Mouse (Mus musculus) C2C12 (cell line): ENCODE measurements around the gene Eif1b.
"Not testable (repeated sequence)": the region's sequence is repeated elsewhere in the genome, so short reads cannot be mapped to it uniquely, and the experiment has no call there.

Source experiments
- CEBPB ChIP-seq: IDR thresholded peaks from one replicate; pipeline ENCODE4 v1.6.1; 2011; ENCODE audit warnings: low read depth, mild to moderate bottlenecking, control low read depth, moderate library complexity
- CTCF ChIP-seq: IDR thresholded peaks from one replicate; pipeline ENCODE4 v1.5.1; 2011; ENCODE audit not compliant: control insufficient read depth, insufficient read depth, insufficient read length
- MAX ChIP-seq: IDR thresholded peaks from one replicate; pipeline ENCODE4 v1.6.1; 2011; ENCODE audit warnings: mild to moderate bottlenecking, control low read depth
- MYOD1 ChIP-seq: IDR thresholded peaks from one replicate; pipeline ENCODE4 v1.6.1; 2011; ENCODE audit warnings: low read depth; ENCODE audit not compliant: control insufficient read depth, insufficient read length
- MYOG ChIP-seq: IDR thresholded peaks from one replicate; pipeline ENCODE4 v1.6.1; 2011; ENCODE audit not compliant: control insufficient read depth, insufficient read length; ENCODE audit errors: extremely low read depth
- USF1 ChIP-seq: IDR thresholded peaks from one replicate; pipeline ENCODE4 v1.6.1; 2011; ENCODE audit warnings: low read depth, mild to moderate bottlenecking, control low read depth, moderate library complexity

DNA sequence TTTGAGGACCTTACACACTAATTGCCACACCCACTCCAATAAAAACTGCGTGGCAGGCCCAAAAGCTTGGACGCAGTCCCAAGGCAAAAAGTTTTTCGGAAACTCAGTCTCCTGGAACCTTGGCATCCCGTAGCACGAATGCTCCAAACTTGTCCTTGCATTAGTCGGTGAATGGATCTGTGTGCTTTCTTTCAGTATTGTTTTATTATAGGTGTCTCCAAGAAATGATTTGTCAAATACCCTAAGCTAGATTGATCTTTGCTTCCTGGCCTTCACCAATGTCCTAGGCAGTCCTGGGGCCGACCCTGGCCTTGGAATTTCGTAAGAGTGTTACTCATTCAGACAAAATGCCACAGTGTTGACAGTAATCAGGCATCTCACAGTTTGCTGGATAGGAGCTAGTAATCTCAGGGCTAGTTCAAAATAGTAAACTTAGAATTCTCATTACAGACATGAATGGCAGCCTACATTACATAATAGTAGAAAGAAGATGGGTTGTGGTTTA, 41.5 kb downstream of the Eif1b start:
- not testable (repeated sequence) for TF ChIP-seq CTCF, MYOG, USF1, CEBPB, MYOD1, MAX
